Mouse (Mus musculus) stomach, postnatal 0 days (tissue): Measurements from ENCODE around the gene Recql5.

ENCODE experiments used
- CTCF ChIP-seq: IDR thresholded peaks from 2 replicates; pipeline ENCODE4 v1.5.1; 2016; ENCODE audit warnings: antibody characterized with exemption, low read depth, mild to moderate bottlenecking, moderate library complexity
- EP300 ChIP-seq: optimal IDR thresholded peaks from 2 replicates; pipeline ENCODE3; 2016; ENCODE audit warnings: antibody characterized with exemption

DNA sequence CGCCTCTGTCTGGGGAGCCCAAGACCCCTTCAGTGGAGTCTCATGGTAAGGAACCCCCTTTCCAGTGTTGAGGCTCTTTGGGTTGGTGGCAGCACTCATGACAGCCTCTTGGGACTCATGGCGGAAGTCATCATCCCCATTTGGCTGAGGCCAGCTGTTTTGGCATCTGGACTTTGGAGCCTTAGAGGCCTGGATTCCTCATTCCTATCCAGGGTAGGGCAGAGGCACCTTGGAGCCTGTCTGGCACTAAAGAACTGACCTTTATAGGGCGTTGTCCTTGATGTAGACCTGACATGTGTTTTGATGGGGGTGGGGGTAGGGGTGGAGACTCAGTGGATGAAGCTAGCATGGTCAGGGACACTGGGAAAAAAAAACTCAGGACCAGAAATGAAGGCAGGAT, 48.9 kb downstream of the Recql5 start:
- TF ChIP-seq CTCF (no peak), EP300 (no peak)
